Mouse (Mus musculus) heart, adult 2 months (tissue): ENCODE measurements at regions not wholly inside any gene's neighbourhood (a gene's known extent, or its start where the extent isn't known, plus 50 kb on each side); places are given as distances from the start of the nearest gene placed in this dataset.

Source experiments
- DNase-seq, 2 experiments: peaks; one replicate each; pipeline ENCODE4 v3.0.0; 2021
- H3K27ac ChIP-seq: fragments of 200-600 bp; 2 replicates; pipeline ENCODE4 v1.8.1; 2022
- H3K27me3 ChIP-seq: fragments of 200-500 bp; 2 replicates; pipeline ENCODE4 v1.6.1; 2012; ENCODE audit warnings: mild to moderate bottlenecking, low read length, inconsistent platforms, mixed read lengths; ENCODE audit not compliant: control insufficient read depth, insufficient read depth
- H3K36me3 ChIP-seq: fragments of 200-500 bp; 2 replicates; pipeline ENCODE4 v1.6.1; 2012; ENCODE audit warnings: low read length, inconsistent platforms; ENCODE audit not compliant: control insufficient read depth, insufficient read depth
- H3K4me1 ChIP-seq: fragments of 200-500 bp; 2 replicates; pipeline ENCODE4 v1.6.1; 2011; ENCODE audit warnings: low read length; ENCODE audit not compliant: control insufficient read depth, insufficient read depth
- H3K4me3 ChIP-seq: fragments of 200-600 bp; 2 replicates; pipeline ENCODE4 v1.8.1; 2022
- H3K79me2 ChIP-seq: fragments of 200-500 bp; replicated peaks from 2 replicates; pipeline ENCODE4 v1.6.1; 2012; ENCODE audit warnings: mild to moderate bottlenecking, inconsistent platforms, low read length, moderate library complexity, mixed read lengths; ENCODE audit not compliant: control insufficient read depth, insufficient read depth
- H3K9ac ChIP-seq: fragments of 200-500 bp; 2 replicates; pipeline ENCODE4 v1.6.1; 2012; ENCODE audit warnings: low read depth, mild to moderate bottlenecking, control low read depth, inconsistent platforms, low read length, mixed read lengths
- CTCF ChIP-seq: fragments of 200-600 bp; IDR thresholded peaks from 2 replicates; pipeline ENCODE4 v1.8.1; 2022; ENCODE audit warnings: antibody characterized with exemption, mild to moderate bottlenecking, moderate library complexity
- EP300 ChIP-seq: fragments of 200-500 bp; IDR thresholded peaks from 2 replicates; pipeline ENCODE4 v1.6.1; 2011; ENCODE audit warnings: low read depth, low read length, control low read depth; ENCODE audit not compliant: insufficient read depth
- POLR2A ChIP-seq: fragments of 200-500 bp; IDR thresholded peaks from 2 replicates; pipeline ENCODE4 v1.6.1; 2011; ENCODE audit warnings: mild to moderate bottlenecking, low read depth, low read length, control low read depth; ENCODE audit not compliant: insufficient read depth
- WGBS: fragments of 180-500 bp; shearing (Covaris S2); methylation state at CpG from one replicate; pipeline ENCODE4 v1.1.7; 2018; 5-methylcytosine and 5-hydroxymethylcytosine counted together
- intact Hi-C: fragments of 180-260 bp; cut with DNase I; formaldehyde crosslinking; loops from one replicate; pipeline ENCODE4 v1.15.1; 2025

DNA sequence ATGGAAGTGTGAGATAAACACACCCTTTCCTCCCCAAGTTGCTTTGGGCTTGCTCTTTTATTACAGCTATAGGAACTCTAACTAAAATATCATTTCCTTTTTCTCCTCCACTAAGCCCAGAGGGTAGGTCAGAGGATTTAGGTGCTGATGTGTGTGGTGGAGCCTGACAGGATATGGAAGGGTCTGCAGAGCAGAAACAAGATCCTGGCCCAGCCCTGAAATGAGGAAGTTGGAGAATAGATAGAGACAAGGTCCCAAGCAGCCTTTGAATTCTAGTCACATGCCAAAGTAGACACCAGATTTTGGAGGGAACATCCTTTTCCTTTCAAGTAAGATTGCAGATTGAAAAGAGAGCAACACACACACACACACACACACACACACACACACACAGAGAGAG is 132.4 kb downstream of the Bmp2 start:
- H3K79me2 ChIP-seq, result no peaks in the 10 kb centered on the region
- DNase-seq, result no peak
- H3K9ac ChIP-seq, result no peak overlapping the region
- no peak for TF ChIP-seq EP300
- no peak for TF ChIP-seq CTCF
- no peak for TF ChIP-seq POLR2A
- intact Hi-C loops, result no loop called here
- H3K27me3 ChIP-seq, result no peaks in the 10 kb centered on the region
- no peak overlapping the region for H3K4me3 ChIP-seq
- H3K36me3 ChIP-seq, result no peaks in the 10 kb centered on the region
- H3K27ac ChIP-seq, result no peak overlapping the region
- H3K4me1 ChIP-seq, result no peaks in the 10 kb centered on the region

DNA sequence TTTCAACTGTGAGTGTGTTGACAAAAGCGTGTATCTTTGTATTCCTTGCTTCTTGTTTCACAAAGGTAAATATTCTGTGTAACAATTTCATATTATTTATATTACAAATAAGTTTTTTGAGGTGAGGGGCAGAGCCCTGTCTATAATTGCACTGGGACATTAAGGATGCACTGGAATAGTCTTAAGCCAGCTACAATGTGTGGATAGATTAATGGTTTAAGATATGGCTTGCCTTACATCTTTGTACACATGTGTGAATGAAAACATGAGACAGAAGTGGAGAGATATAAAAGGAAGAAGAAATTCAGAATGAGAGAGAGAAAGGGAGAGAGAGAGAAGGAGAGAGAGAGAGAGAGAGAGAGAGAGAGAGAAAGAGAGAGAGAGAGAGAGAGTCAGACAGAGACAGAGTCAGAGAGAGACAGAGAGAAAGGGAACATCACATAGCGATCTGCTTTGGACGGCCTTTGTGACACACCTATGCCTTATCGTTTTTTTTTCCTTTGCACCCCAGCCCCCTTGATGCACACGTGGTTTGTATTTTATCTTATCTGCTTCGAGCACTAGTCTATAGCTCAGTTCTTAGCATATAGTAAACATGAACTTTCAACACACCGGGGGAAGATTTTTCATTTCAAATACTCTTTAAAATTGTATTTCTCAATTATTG is 136.3 kb downstream of the Bmp2 start:
- intact Hi-C loops, result no loop called here
- no peak for DNase-seq

DNA sequence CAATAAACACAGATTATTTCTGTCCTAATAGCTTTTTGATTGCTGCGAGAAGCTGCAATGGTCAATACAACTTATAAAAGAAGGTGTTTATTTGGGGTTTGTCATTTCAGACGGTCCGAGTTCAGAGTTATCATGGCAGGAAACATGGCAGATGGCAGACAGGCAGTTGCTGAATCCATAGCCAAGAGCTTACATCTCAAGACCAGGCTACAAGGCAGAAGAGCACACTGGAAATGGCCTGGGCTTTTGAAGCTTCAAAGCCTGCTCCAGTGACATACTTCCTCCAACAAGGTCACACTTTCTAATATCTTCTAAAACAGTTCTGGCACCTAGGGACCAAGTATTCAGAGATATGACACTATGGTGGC is 136.8 kb downstream of the Bmp2 start:
- no peaks in the 10 kb centered on the region for H3K4me1 ChIP-seq
- intact Hi-C loops, result no loop called here
- no peaks in the 10 kb centered on the region for H3K79me2 ChIP-seq
- no peak overlapping the region for H3K9ac ChIP-seq
- WGBS, result 63% methylated on average over 3 of the region's 3 CpGs
- TF ChIP-seq EP300 (no peak), POLR2A (no peak), CTCF (no peak)
- no peak overlapping the region for H3K27ac ChIP-seq
- no peaks in the 10 kb centered on the region for H3K27me3 ChIP-seq
- no peaks in the 10 kb centered on the region for H3K36me3 ChIP-seq
- DNase-seq, result no peak
- H3K4me3 ChIP-seq, result no peak overlapping the region

More for the DNA sequence above, 136.3 kb downstream of the Bmp2 start:
- no peaks in the 10 kb centered on the region for H3K4me1 ChIP-seq
- no peaks in the 10 kb centered on the region for H3K27me3 ChIP-seq
- H3K27ac ChIP-seq, result no peak overlapping the region
- no peaks in the 10 kb centered on the region for H3K36me3 ChIP-seq
- H3K79me2 ChIP-seq, result no peaks in the 10 kb centered on the region
- 54% methylated on average over 7 of the region's 7 CpGs for WGBS
- H3K4me3 ChIP-seq, result no peak overlapping the region
- no peak overlapping the region for H3K9ac ChIP-seq
- TF ChIP-seq CTCF, result no peak
- TF ChIP-seq EP300, result no peak
- no peak for TF ChIP-seq POLR2A

DNA sequence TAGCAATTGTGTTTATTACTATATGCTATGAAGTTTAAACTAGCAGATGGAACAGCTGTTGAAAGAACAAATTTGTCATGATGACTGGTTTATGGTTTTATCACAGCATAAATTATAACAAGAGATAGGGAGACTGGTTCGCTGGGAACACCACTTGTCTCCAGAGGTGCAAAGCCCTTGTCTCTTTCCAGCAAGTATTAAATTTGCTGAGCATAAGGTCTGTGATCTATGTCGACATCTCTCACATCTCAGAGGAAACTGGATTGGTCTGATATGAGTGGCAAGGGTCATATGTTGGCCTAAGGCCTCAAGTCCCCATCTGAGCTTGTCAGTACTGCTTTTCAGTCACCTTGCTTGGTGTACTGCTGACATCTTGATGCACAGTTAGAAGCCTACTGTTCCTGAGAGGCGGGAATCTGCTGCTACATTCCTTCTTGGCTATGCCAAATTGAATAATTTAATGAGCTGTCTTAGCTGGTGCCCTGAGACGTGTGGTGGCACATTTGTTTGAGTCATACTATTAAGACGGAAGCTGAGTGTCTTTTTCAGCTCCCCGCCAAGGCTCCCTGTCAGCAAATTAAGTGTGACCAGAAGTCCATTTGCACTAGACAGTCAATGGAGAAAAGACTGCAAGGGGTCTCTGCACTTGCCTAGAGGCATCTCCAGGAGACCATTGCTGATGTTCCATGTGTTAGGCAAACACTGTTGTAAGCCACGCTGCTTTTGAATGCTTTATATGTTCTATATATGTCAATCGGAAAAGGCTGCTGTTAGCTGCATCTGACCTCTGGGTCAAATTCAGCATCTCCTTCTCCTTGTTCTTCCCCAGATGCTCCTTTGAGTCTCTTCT is 157.0 kb downstream of the Bmp2 start:
- Histone ChIP-seq H3K27me3 (no peaks in the 10 kb centered on the region), H3K4me3 (no peak overlapping the region), H3K4me1 (no peaks in the 10 kb centered on the region), H3K36me3 (no peaks in the 10 kb centered on the region), H3K9ac (no peak overlapping the region), H3K79me2 (no peaks in the 10 kb centered on the region), H3K27ac (no peak overlapping the region)
- intact Hi-C loops, result no loop called here
- TF ChIP-seq CTCF, result no peak
- TF ChIP-seq EP300, result no peak
- TF ChIP-seq POLR2A, result no peak
- DNase-seq, result no peak
- 66% methylated on average over 8 of the region's 8 CpGs for WGBS

DNA sequence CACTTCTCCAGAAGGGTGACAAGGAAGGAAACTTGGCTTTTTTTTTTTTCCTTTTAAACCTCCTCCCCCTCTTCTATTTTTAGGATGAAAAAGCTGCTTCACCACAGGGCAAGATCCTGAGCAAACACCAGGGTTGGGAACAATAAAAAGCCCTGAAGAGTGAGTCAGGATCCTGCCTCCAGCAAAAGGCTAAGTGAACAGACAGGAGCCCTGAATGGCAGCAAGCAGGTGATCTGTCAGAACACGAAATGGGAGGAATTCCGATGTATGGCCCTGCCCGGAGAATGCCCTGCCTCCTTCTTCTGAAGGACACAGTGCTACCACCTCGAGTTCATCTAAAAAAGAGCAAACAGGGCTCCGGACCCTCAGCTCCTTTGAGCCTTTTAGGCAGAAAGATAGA is 164.3 kb downstream of the Bmp2 start:
- H3K4me1 ChIP-seq, result no peaks in the 10 kb centered on the region
- no peak for DNase-seq
- H3K27ac ChIP-seq, result no peak overlapping the region
- H3K36me3 ChIP-seq, result no peaks in the 10 kb centered on the region
- intact Hi-C loops, result no loop called here
- H3K79me2 ChIP-seq, result no peaks in the 10 kb centered on the region
- H3K4me3 ChIP-seq, result no peak overlapping the region
- TF ChIP-seq POLR2A (no peak), CTCF (no peak), EP300 (no peak)
- no peak overlapping the region for H3K9ac ChIP-seq
- 39% methylated on average over 5 of the region's 5 CpGs for WGBS
- H3K27me3 ChIP-seq, result no peaks in the 10 kb centered on the region

DNA sequence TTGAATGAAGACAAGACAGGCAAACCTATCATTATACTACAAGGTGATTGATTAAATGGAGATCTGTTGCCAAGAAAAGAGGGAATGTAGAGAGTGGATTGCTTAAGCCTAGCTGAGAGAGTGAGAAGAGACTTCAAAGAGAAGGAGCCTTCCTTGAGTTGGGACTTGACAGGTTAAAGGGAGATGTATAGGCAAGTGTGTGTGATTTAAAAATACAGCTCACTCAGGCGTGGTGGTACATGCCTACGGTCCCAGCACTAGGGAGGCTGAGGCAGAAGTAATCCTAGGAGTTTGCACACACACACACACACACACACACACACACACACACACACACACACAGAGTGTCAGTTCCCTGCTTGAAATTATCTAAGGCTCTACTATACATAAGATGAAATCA is 165.1 kb downstream of the Bmp2 start:
- no peak overlapping the region for H3K9ac ChIP-seq
- intact Hi-C loops, result no loop called here
- 88% methylated on average over 2 of the region's 2 CpGs for WGBS
- H3K79me2 ChIP-seq, result no peaks in the 10 kb centered on the region
- no peaks in the 10 kb centered on the region for H3K4me1 ChIP-seq
- TF ChIP-seq POLR2A (no peak), CTCF (no peak), EP300 (no peak)
- H3K36me3 ChIP-seq, result no peaks in the 10 kb centered on the region
- no peak overlapping the region for H3K27ac ChIP-seq
- DNase-seq, result no peak
- H3K4me3 ChIP-seq, result no peak overlapping the region
- no peaks in the 10 kb centered on the region for H3K27me3 ChIP-seq
